Mouse (Mus musculus): ENCODE results near the gene Plcb1.
"Not testable (repeated sequence)": the region's sequence is repeated elsewhere in the genome, so short reads cannot be mapped to it uniquely, and the experiment has no call there.

Gene Plcb1

GRCm38 (mm10) chr2:135305736-135306471, 520.0 kb downstream of the Plcb1 start:
- DNase-seq (ENCODE audit: low read depth, low spot score) = no peak

- no peak for DNase-seq (ENCODE audit: low read depth, low spot score)
Observed at GRCm38 (mm10) chr2:135306472-135306771, 520.6 kb downstream of the Plcb1 start.

- no peak for DNase-seq (ENCODE audit: low read depth, low spot score)
Observed at GRCm38 (mm10) chr2:135307787-135308186, 521.9 kb downstream of the Plcb1 start.

- no peak for DNase-seq (ENCODE audit: low read depth, low spot score)
Observed at GRCm38 (mm10) chr2:135315980-135316379, 530.1 kb downstream of the Plcb1 start.

DNA sequence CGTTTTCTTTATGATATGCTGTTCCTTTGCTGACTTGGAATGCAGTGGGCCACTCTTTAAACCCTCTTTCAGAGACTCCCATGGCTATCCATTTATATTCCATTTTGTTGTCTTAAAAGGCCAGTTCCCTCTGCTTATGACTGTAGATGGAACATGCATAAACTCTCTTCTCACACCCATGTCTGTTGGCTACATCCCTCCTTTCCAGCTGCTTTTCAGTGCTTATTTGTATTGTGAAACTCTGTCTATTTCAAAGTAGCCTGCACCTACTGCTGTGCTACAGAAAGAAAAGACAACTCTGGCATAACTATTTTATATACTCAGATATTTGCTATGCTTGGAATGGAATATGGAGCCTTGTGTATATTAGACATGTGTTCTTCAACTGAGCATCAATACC, 532.3 kb downstream of the Plcb1 start:
- DNase-seq (ENCODE audit: low read depth, low spot score) = no peak

GRCm38 (mm10) chr2:135323276-135323954, 537.5 kb downstream of the Plcb1 start:
- DNase-seq (ENCODE audit: low read depth, low spot score) = no peak

GRCm38 (mm10) chr2:135323955-135324302, 538.1 kb downstream of the Plcb1 start:
- DNase-seq (ENCODE audit: low read depth, low spot score) = peak; percentile 51

DNA sequence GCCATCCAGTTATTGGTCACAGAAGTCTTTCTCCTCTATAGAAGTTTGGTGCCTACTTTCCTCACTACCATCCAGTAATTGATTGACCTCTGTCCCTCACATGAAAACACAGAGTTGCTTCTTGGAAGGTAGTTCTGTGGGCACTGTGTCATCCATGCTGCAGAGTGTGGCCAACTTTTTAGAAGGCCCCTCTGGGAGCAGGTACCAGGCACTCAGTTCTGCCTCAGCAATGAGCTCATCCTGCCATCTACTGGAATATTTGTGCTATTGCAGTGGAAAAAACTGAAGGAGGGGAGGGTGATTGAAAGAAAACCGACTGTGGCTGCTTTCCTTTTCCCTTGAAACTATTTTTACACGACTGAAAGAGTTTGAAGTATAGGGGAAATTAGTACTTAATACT, 542.9 kb downstream of the Plcb1 start:
- DNase-seq (ENCODE audit: low read depth, low spot score) = peak; percentile 37

DNA sequence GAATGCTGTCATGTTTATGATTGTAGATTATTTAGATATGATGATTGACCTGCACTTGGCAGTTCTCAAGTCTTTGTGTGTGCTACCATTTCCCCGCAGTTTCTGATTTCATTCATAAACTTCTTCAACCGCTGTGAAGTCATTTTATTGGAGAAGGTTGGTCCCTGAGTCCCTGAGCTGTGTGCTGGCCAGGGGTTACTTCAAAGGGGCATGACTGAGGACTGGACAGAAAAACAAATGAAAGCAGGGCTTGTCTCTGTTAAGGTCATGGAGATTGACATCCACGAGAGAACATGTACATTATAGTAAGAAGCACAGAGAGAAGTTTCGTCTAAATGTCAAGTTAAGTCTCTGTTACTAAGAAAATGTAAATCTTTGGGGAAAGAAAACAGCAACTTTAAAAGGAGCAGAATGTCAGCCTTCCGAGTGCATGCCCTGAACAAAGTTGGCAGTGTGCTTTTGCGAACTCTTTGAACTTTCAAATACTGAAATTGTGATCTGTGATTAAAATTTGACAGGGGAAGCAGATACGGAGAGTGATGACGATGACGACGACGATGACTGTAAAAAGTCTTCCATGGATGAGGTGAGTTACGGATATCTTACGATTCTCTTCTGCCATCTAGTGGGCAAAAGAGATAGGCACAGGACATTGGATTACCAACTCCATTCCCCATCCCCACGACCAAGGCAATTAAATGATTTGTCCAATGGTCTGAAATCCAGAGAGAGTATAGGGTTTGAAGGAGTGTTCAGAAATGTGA, 544.1 kb downstream of the Plcb1 start:
- peak; percentile 47 for DNase-seq (ENCODE audit: low read depth, low spot score)

- DNase-seq (ENCODE audit: low read depth, low spot score) = no peak
Observed at GRCm38 (mm10) chr2:135331868-135332267, 546.0 kb downstream of the Plcb1 start.

DNA sequence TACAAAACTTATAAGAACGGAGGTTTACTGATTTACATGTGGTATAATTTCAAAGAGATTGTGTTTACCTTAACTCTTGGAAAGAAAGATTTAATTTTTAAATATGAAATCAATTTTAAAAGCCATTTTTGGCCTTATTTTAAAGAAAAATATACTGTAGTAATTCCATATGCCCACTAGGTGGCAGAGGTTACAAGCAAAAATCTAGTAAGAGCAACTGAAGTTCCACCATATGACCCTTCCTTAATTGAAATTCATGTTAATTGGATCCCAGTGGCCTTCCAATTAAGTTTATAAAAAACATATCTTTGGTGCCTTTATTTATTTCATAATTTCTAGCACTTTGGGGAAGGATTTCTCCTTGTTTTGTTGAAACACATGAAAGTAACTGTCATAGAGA, 570.4 kb downstream of the Plcb1 start:
- peak; percentile 6 for DNase-seq (ENCODE audit: low read depth, low spot score)

DNA sequence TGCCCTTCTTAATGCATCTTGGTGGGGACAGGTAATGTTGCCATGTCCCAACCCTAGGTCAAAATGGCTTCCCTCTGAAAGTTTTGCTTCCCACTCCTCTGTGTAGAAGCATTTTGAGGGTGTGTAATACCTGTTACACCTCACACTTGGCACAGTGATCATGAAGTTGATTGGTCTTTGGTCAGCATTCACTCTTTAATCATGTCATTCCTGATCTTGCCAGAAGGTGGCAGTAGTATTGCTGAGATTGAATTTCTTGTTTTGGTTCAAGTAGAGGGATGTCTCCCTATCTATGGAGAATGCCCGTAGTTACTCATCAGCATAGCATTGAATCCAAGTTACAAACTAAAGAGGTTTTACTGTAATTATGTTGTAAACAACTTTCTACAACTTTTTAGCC, 575.9 kb downstream of the Plcb1 start:
- DNase-seq (ENCODE audit: low read depth, low spot score) = peak; percentile 58

DNA sequence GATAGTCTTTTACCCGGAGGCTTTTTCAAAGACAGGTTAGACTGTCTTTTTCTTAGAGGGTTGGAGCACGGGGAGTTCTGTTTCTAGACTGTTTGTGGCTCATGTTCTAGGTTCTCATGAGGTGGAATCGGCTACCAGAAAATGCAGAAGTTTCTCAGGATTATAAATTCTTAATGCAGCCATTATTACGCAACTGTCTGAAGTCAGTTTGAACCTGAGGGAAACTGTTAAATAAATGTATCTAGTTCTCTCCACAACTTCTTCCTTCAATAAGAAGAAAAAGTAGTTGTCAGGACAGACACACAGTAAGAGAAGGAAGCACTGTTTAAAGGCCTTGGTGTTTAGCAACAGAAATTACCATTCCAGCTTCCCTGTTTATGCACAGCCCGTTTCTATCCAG, 577.1 kb downstream of the Plcb1 start:
- DNase-seq (ENCODE audit: low read depth, low spot score) = no peak

GRCm38 (mm10) chr2:135370259-135370835, 584.5 kb downstream of the Plcb1 start:
- no peak for DNase-seq (ENCODE audit: low read depth, low spot score)

DNA sequence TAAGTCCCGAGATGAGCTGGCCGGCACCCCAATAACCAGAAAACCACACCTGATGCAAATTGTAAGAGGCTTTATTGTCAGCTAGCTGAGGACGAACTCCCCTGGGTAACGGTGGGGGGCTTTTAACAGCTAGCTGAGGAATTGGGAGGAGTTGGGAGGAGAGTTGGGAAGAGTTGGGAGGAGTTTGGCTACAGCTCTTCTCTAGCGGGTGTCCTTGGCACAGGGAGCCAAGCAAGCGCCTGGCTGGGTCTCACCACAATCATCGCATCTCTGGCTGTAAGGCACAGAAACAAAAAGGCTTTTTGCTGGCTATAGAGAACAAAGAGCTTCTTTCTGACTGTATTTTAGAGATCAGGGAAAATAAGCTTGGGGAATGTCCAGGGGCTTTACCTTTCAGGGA, 594.9 kb downstream of the Plcb1 start:
- not testable (repeated sequence) for DNase-seq (ENCODE audit: low read depth, low spot score)

DNA sequence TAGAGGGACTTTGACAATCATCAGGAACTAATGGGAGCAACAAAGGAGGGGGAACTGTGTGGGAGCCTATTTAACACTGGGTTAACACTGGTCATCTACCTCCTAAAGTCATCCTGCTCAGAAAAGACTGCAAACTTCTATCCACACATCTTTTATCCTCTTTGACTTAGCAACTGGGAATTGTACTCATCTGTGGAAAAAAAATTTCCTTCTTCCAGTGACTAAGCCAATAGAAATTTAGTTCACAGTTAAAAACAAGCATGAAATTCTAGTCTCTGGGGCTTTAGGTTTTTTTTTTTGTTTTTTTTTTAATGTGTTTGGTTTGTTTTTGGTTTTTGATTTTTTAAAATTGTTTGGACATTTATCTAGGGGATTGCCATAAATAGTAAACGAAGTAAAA, 595.5 kb downstream of the Plcb1 start:
- DNase-seq (ENCODE audit: low read depth, low spot score) = no peak

GRCm38 (mm10) chr2:135387990-135388389, 602.1 kb downstream of the Plcb1 start:
- DNase-seq (ENCODE audit: low read depth, low spot score) = peak; percentile 5

- DNase-seq (ENCODE audit: low read depth, low spot score) = no peak
Observed at GRCm38 (mm10) chr2:135394698-135395097, 608.8 kb downstream of the Plcb1 start.

GRCm38 (mm10) chr2:135396375-135396774, 610.5 kb downstream of the Plcb1 start:
- DNase-seq (ENCODE audit: low read depth, low spot score) = no peak

DNA sequence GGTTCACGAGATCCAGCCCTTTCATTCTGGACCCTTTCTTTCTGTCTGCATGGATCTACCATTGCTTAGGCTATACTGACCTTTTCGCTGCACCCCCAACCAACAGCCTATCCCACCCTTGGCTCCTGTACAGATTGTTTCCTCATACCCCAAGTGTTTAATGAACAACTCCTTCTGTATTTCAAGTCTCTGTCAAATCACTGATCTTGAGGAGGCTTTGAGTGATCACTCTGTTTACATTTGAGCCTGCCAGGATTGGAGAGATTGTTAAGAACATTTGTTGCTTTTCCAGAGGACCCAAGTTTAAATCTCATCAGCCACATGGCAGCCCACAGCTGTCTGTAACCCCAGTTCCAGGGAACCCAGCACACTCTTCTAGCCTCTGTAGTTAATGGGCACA, 612.1 kb downstream of the Plcb1 start:
- DNase-seq (ENCODE audit: low read depth, low spot score) = no peak

- DNase-seq (ENCODE audit: low read depth, low spot score) = no peak
Observed at GRCm38 (mm10) chr2:135399760-135400159, 613.9 kb downstream of the Plcb1 start.

- DNase-seq (ENCODE audit: low read depth, low spot score) = no peak
Observed at GRCm38 (mm10) chr2:135402916-135403315, 617.0 kb downstream of the Plcb1 start.
